Mouse (Mus musculus) adrenal gland, postnatal 25 days (tissue): ENCODE measurements around the gene Pabpc6. TPM values are rescaled to one million over a fixed set of nuclear protein-coding genes. Genes with fewer than 3 reads are reported as not detected.

Source experiments
- DNase-seq: peaks from one replicate; pipeline ENCODE4 v3.0.0; 2021; ENCODE audit warnings: mixed read lengths
- long read RNA-seq: library from polyadenylated mRNA; stranded (forward); transcript quantifications from one replicate; pipeline ENCODE4 v2.0.0, GENCODE M21; 2021
- total RNA-seq: library from RNA; stranded (reverse); gene quantifications from 2 replicates; pipeline ENCODE4 v1.2.3, GENCODE M21; 2021

Gene Pabpc6
- not detected in 2 replicates for total RNA-seq
- long read RNA-seq: 0 reads

GRCm38 (mm10) chr17:9669283-9669905 is at the start of gene Pabpc6:
Gene Pabpc6 (minus strand): TSS chr17:9669717.
- DNase-seq: no peak

- no peak for DNase-seq
Observed at GRCm38 (mm10) chr17:9710910-9711309, 41.4 kb upstream of the Pabpc6 start.

- DNase-seq: no peak
Observed at GRCm38 (mm10) chr17:9708888-9709287, 39.4 kb upstream of the Pabpc6 start.

GRCm38 (mm10) chr17:9707356-9707755 is 37.8 kb upstream of the Pabpc6 start:
- DNase-seq: no peak

- no peak for DNase-seq
Observed at GRCm38 (mm10) chr17:9697763-9698162, 28.2 kb upstream of the Pabpc6 start.

GRCm38 (mm10) chr17:9691251-9691650 is 21.7 kb upstream of the Pabpc6 start:
- DNase-seq: no peak

GRCm38 (mm10) chr17:9683539-9684155 is 14.1 kb upstream of the Pabpc6 start:
- no peak for DNase-seq

- DNase-seq: no peak
Observed at GRCm38 (mm10) chr17:9680741-9681140, 11.2 kb upstream of the Pabpc6 start.

- DNase-seq: no peak
Observed at GRCm38 (mm10) chr17:9675175-9675789, 5.8 kb upstream of the Pabpc6 start.

GRCm38 (mm10) chr17:9667955-9668354 is 1.6 kb downstream of the Pabpc6 start:
- DNase-seq: no peak

GRCm38 (mm10) chr17:9658651-9659050 is 10.9 kb downstream of the Pabpc6 start:
- DNase-seq: no peak

- no peak for DNase-seq
Observed at GRCm38 (mm10) chr17:9654155-9654554, 15.4 kb downstream of the Pabpc6 start.

- DNase-seq: no peak
Observed at GRCm38 (mm10) chr17:9647644-9648043, 21.9 kb downstream of the Pabpc6 start.

GRCm38 (mm10) chr17:9643657-9644180 is 25.8 kb downstream of the Pabpc6 start:
- no peak for DNase-seq

GRCm38 (mm10) chr17:9637011-9637410 is 32.5 kb downstream of the Pabpc6 start:
- no peak for DNase-seq

- no peak for DNase-seq
Observed at GRCm38 (mm10) chr17:9632579-9633252, 36.8 kb downstream of the Pabpc6 start.

GRCm38 (mm10) chr17:9632140-9632539 is 37.4 kb downstream of the Pabpc6 start:
- DNase-seq: no peak

- DNase-seq: no peak
Observed at GRCm38 (mm10) chr17:9631081-9631480, 38.4 kb downstream of the Pabpc6 start.

- DNase-seq: no peak
Observed at GRCm38 (mm10) chr17:9627011-9627410, 42.5 kb downstream of the Pabpc6 start.
